Mouse (Mus musculus) forebrain, embryonic 16.5 days (tissue): Measurements from ENCODE around the gene Hcfc2. TPM values are rescaled to one million over a fixed set of nuclear protein-coding genes. Genes with fewer than 3 reads are reported as not detected.

Experiments
- ATAC-seq: fragments of 200-750 bp; cut with Nextera tagmentation; 2 replicates; pipeline ENCODE4 v1.8.0; 2017; ENCODE audit warnings: mild to moderate bottlenecking, moderate library complexity
- H3K27ac ChIP-seq: fragments of 300-500 bp; sonication (generic); 2 replicates; pipeline ENCODE4 v1.5.1; 2014; ENCODE audit warnings: low read length, control low read depth
- H3K27me3 ChIP-seq: fragments of 300-500 bp; sonication (generic); replicated peaks from 2 replicates; pipeline ENCODE4 v1.6.1; 2014; ENCODE audit warnings: low read length; ENCODE audit not compliant: control insufficient read depth, insufficient read depth
- H3K36me3 ChIP-seq: fragments of 300-500 bp; sonication (generic); 2 replicates; pipeline ENCODE4 v1.6.1; 2014; ENCODE audit not compliant: control insufficient read depth, insufficient read depth
- H3K4me1 ChIP-seq: fragments of 300-500 bp; sonication (generic); replicated peaks from 2 replicates; pipeline ENCODE4 v1.6.1; 2014; ENCODE audit warnings: low read length; ENCODE audit not compliant: control insufficient read depth, insufficient read depth
- H3K4me2 ChIP-seq: fragments of 300-500 bp; sonication (generic); 2 replicates; pipeline ENCODE4 v1.6.1; 2014; ENCODE audit warnings: mild to moderate bottlenecking, low read length, control low read depth
- H3K4me3 ChIP-seq: fragments of 300-500 bp; sonication (generic); replicated peaks from 2 replicates; pipeline ENCODE4 v1.5.1; 2014; ENCODE audit warnings: mild to moderate bottlenecking, low read length, control low read depth
- H3K9ac ChIP-seq: fragments of 300-500 bp; sonication (generic); replicated peaks from 2 replicates; pipeline ENCODE4 v1.6.1; 2014; ENCODE audit warnings: low read depth, low read length, control low read depth
- H3K9me3 ChIP-seq: fragments of 300-500 bp; sonication (generic); 2 replicates; pipeline ENCODE4 v1.6.1; 2016; ENCODE audit warnings: low read length; ENCODE audit not compliant: control insufficient read depth
- WGBS: fragments of 180-500 bp; shearing (Covaris S2); extraction: QIAGEN DNeasy Blood & Tissue Kit; methylation state at CpG from one replicate; pipeline ENCODE4 v1.1.7; 2014; 5-methylcytosine and 5-hydroxymethylcytosine counted together
- polyA plus RNA-seq: library from polyadenylated mRNA; unstranded; fragments of >200 nt; fragmentation: Nextera tagmentation; extraction: Ambion mirVana; gene quantifications from 2 replicates; pipeline ENCODE4 v1.2.1, GENCODE M21; 2015

Hcfc2 gene
- polyA plus RNA-seq, 1 experiment from 2014 or later, result 54.6 TPM

DNA sequence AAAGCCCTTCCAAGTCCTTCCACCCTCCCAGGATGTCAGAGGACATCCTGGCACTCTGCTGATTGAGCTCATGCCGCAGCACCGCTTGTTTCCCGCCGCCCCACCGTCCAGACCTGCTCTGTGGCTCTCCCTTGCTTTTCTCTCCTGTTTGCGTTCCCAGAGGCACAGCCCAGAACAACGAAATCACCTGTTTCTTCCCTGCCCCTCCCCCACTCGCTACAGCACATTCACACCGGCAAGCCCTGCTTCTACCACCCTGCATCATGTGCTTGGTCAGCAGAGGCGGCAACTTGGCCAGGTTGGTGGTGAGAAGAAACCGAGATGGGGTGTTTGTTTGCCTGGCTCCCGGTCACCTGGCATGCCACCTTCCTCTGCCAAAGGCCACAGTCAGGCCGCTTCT lies 81.9 kb downstream of the Hcfc2 start:
- Histone ChIP-seq H3K27me3 (no peaks in the 10 kb centered on the region), H3K4me3 (no peak overlapping the region), H3K36me3 (no peaks in the 10 kb centered on the region), H3K9ac (no peak overlapping the region), H3K27ac (no peak overlapping the region), H3K4me1 (no peaks in the 10 kb centered on the region), H3K4me2 (no peak overlapping the region), H3K9me3 (no peaks in the 10 kb centered on the region)
- ATAC-seq, result no peak
- 34% methylated on average over 13 of the region's 13 CpGs for WGBS

DNA sequence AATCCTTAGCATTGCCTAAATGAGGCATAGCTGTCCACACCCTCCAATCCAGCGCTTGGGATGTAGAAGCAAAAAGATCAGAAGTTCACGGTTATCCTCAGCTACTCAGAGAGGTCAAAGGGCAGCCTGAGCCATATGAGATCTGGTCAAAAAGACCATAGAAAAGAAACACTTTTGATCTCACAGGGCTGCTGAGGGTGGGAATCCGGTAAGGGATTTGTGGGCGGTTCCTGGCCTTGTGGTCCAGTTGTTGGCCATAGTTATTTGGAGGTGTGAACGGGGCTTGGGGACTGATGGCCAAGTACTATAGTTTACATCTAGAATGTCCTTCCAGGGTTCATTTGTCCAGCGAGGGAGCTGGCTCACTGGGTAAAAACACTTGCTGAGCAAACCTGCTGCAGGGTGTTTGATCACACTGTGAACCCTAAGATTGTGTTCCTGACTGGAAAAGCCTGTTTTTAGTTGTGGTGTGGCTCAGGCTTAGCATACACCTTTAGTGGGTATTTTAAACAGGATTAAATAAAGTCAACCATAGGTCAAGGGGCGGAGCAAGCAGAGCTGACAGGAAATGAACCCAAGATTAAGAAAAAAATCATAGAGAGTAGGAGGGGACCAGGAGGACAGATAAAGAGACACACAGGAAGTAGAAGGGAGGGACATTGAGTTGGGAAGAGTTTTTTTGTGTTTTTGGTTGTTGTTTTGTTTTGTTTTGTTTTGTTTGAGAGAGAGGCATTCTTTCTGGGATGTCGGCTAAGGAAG lies 83.0 kb downstream of the Hcfc2 start:
- Histone ChIP-seq H3K27ac (no peak overlapping the region), H3K9me3 (no peaks in the 10 kb centered on the region), H3K4me2 (no peak overlapping the region), H3K36me3 (no peaks in the 10 kb centered on the region), H3K4me3 (no peak overlapping the region), H3K27me3 (no peaks in the 10 kb centered on the region), H3K9ac (no peak overlapping the region), H3K4me1 (no peaks in the 10 kb centered on the region)
- ATAC-seq, result no peak
- 86% methylated on average over 8 of the region's 8 CpGs for WGBS

- WGBS, result 98% methylated on average over 14 of the region's 14 CpGs
- H3K36me3 ChIP-seq, result no peaks in the 10 kb centered on the region
- no peak overlapping the region for H3K27ac ChIP-seq
- no peak overlapping the region for H3K9ac ChIP-seq
- no peak overlapping the region for H3K4me2 ChIP-seq
- no peak for ATAC-seq
- no peaks in the 10 kb centered on the region for H3K27me3 ChIP-seq
- no peak overlapping the region for H3K4me3 ChIP-seq
- no peaks in the 10 kb centered on the region for H3K9me3 ChIP-seq
- no peaks in the 10 kb centered on the region for H3K4me1 ChIP-seq
These were observed 83.9 kb downstream of the Hcfc2 start for GRCm38 (mm10) chr10:82779831-82780230.

DNA sequence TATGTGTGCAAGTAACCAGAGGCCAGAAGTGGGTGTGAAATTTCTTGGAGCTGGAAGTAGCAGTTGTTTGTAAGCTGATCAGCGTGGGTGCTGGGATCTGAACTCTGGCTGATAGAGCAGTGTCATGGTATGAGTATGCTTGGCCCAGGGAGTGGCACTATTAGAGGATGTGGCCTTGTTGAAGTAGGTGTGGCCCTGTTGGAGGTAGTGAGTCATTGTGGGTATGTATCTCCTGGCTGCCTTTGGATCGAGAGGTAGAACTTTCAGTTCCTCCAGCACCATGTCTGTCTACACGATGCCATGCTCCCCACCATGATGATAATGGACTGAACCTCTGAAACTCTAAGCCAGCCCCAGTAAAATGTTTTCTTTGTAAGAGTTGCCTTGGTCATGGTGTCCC lies 84.4 kb downstream of the Hcfc2 start:
- no peaks in the 10 kb centered on the region for H3K4me1 ChIP-seq
- H3K27me3 ChIP-seq, result no peaks in the 10 kb centered on the region
- H3K27ac ChIP-seq, result no peak overlapping the region
- H3K9me3 ChIP-seq, result no peaks in the 10 kb centered on the region
- no peak for ATAC-seq
- H3K4me2 ChIP-seq, result no peak overlapping the region
- H3K4me3 ChIP-seq, result no peak overlapping the region
- no peak overlapping the region for H3K9ac ChIP-seq
- 96% methylated on average over 3 of the region's 3 CpGs for WGBS
- H3K36me3 ChIP-seq, result no peaks in the 10 kb centered on the region

DNA sequence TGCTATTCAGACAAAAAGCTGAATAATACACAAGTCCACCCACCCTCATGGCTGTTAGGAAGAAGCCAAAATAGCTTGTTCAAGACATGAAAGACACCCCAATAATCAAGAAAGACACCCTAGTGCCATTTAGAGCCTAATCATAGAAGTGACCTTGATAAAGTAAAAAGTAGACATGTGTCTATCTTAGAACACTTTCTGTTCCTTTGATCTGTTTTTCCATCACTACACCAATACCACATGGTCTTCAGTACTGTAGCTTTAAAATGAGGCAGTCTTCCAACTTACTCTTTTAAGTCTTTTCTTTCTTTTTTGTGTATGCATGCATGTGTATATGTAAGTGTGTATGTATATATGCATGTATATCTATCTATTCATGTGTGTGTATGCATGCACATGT lies 84.9 kb downstream of the Hcfc2 start:
- Histone ChIP-seq H3K27ac (no peak overlapping the region), H3K36me3 (no peaks in the 10 kb centered on the region), H3K4me3 (no peak overlapping the region), H3K9me3 (no peaks in the 10 kb centered on the region), H3K4me1 (no peaks in the 10 kb centered on the region), H3K4me2 (no peak overlapping the region), H3K27me3 (no peaks in the 10 kb centered on the region), H3K9ac (no peak overlapping the region)
- ATAC-seq, result no peak

GRCm38 (mm10) chr10:82782472-82782871 lies 86.5 kb downstream of the Hcfc2 start:
- no peaks in the 10 kb centered on the region for H3K27me3 ChIP-seq
- 26% methylated on average over 2 of the region's 2 CpGs for WGBS
- no peak overlapping the region for H3K4me2 ChIP-seq
- H3K36me3 ChIP-seq, result no peaks in the 10 kb centered on the region
- H3K27ac ChIP-seq, result no peak overlapping the region
- no peak for ATAC-seq
- no peaks in the 10 kb centered on the region for H3K4me1 ChIP-seq
- no peak overlapping the region for H3K9ac ChIP-seq
- no peaks in the 10 kb centered on the region for H3K9me3 ChIP-seq
- H3K4me3 ChIP-seq, result no peak overlapping the region

DNA sequence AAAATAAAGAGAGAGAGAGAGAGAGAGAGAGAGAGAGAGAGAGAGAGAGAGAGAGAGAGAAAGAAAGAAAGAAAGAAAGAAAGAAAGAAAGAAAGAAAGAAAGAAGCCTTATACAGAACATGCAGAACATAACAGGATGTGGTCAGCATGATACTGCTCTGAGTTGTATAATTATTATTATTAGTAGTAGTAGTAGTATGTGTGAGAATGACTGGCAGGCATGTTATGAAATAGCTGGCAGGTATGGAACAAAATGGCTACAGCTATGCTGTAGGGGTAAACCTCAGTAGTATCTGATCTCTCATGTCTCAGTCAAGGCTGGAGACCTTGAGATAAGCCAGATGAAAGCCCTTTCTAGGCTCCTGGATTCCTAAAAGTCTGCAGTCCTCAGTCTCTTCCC lies 93.2 kb downstream of the Hcfc2 start:
- H3K4me1 ChIP-seq, result no peaks in the 10 kb centered on the region
- no peaks in the 10 kb centered on the region for H3K27me3 ChIP-seq
- ATAC-seq, result no peak
- H3K9ac ChIP-seq, result no peak overlapping the region
- no peaks in the 10 kb centered on the region for H3K36me3 ChIP-seq
- no peak overlapping the region for H3K4me2 ChIP-seq
- no peaks in the 10 kb centered on the region for H3K9me3 ChIP-seq
- H3K4me3 ChIP-seq, result no peak overlapping the region
- no peak overlapping the region for H3K27ac ChIP-seq

DNA sequence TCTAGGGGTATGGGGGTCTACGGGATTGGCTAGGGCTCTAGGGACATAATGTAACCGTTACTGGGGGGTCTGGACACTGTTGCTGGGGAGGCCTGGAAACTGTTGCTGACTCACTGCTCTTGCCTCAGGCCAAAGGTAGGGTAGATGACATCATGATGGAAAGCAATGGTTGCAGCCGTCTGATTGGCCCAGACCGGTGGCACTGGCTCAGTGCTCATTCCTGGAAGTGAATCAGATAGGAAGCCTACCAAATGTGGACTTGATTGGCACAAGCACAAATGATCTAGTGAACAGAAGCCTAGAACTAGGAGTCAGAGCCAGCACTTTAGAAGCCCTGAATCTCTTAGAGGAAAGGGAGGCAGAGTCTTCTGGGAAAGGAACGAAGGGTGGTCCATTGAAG lies 94.5 kb downstream of the Hcfc2 start:
- 84% methylated on average over 5 of the region's 5 CpGs for WGBS
- Histone ChIP-seq H3K27me3 (no peaks in the 10 kb centered on the region), H3K36me3 (no peaks in the 10 kb centered on the region), H3K4me2 (no peak overlapping the region), H3K9ac (no peak overlapping the region), H3K4me3 (no peak overlapping the region), H3K4me1 (peaks cover 6% of the 10 kb centered on the region), H3K9me3 (no peaks in the 10 kb centered on the region), H3K27ac (no peak overlapping the region)
- ATAC-seq, result no peak

DNA sequence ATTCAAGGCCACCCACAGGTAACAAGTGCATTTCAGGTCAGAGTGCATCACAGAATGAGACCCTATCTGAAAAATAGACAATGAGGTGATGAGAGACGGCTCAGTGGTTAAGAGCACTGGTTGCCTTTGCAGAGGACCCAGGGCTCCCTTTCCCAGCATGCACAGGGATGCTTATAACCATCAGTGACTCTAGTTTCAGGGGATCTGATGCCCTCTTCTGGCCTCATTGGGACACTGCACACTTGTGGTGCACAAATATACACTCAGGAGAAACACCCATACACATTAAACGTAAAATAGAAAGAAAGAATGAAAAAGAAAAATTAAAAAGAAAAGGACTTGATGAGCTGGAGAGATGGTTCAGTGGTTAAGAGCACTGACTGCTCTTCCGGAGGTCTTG lies 95.8 kb downstream of the Hcfc2 start:
- no peak overlapping the region for H3K9ac ChIP-seq
- H3K4me3 ChIP-seq, result no peak overlapping the region
- H3K36me3 ChIP-seq, result no peaks in the 10 kb centered on the region
- no peak overlapping the region for H3K4me2 ChIP-seq
- no peaks in the 10 kb centered on the region for H3K9me3 ChIP-seq
- peaks cover 14% of the 10 kb centered on the region for H3K4me1 ChIP-seq
- ATAC-seq, result no peak
- no peaks in the 10 kb centered on the region for H3K27me3 ChIP-seq
- no peak overlapping the region for H3K27ac ChIP-seq
- WGBS, result 91% methylated on average over 3 of the region's 3 CpGs
